Mouse (Mus musculus): ENCODE data around the gene Snip1.

Gene Snip1

DNA sequence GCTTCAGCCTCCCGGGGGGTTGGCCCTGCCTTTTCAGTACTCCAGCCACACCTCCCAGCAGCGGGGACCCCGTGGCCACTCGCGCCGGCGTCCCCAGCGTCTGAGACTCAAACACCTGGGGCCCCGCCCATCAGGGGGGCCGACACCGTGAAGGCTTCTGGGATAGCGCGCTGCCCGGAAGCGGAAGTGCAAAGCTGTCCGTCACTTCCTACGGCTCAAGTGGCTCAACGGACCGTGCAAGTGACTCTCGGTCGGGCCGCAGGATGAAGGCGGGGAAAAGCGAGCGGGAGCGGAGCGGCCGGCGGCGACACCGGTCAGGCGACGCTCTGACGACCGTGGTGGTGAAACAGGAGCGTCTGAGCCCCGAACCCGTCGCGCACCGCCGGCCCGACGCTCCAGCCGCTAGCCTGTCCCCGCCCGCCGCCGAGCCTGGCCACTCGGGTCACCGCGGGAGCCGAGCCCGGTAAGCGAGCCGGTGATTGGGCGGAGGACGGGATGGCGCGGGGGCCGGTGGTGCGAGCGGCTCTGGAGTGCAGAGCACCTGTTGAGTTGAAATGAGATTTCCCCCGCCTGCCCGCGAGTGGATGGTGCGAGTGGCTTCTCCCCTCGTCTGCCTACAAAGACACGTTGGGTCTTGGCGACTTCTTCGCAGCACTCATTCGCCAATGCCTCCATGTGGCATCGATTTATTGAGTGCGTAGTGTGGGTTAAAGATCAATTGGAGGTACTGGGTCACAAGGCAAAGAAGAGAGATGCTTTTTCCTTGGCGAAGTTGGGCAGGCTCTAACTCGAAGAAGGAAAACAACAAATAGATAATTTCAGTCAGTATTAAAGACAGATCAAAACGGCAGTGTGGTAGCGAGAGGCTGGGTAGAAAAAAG lies at the start of gene Snip1:
Gene Snip1 (plus strand): TSS at position 183 of the 881 bp plus-strand sequence.
- peak; percentile 88 for DNase-seq (ENCODE audit: low spot score)

DNA sequence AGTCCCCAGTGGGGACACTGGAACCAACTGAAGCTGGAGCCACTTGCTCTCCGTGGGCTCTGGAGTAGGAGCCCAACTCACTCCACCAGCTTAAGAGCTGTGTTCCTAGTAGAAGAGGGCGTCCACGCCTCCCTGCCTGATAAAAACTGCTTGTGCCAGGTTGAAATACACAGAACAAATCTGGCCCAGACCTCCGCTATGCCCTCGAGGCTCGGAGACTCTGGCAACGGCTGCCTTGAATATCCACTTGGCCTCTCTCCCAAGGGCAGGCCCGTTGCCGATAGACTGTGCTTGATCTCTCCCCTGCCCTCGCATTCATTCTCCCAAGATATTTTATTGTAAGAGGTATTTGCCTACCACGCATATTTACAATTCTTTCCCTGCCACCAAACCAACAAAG lies 49.0 kb upstream of the Snip1 start:
- no peak for DNase-seq (ENCODE audit: low spot score)

DNA sequence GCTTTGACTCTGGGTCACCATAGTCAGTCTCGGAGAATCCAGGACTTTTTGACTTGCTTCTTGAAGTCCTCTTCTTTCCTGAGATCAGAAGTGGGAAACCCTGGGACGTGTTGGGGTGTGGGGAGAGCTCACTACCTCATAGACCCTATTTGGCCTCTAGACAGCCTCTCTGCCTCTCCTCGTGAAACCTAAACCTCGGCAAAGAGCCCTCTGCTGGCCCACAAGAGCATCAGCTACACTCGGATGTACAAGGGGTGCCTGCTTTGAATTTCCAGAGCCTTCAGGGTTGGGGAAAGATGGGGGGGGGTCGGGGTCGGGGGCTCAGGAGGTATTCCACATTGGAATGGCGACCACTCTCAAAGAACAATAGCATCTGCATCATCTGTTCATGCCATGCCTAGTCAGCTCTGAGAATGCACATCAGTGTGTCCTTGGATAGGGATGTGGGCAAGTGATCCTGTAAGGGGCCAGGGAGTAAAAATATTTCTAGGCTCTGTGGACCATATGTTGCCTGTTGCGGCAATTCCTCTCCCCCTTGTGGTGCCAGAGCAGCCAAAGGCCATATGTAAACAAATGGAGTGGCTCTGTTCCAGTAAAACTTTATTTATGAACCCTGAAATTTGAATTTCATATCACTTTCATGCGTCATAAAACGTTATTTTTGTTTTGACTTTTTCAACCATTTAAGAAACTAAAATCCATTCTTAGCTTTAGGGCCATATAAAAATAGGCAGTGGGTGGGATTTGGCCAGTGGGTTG lies 45.5 kb upstream of the Snip1 start:
- DNase-seq (ENCODE audit: low spot score): no peak

DNA sequence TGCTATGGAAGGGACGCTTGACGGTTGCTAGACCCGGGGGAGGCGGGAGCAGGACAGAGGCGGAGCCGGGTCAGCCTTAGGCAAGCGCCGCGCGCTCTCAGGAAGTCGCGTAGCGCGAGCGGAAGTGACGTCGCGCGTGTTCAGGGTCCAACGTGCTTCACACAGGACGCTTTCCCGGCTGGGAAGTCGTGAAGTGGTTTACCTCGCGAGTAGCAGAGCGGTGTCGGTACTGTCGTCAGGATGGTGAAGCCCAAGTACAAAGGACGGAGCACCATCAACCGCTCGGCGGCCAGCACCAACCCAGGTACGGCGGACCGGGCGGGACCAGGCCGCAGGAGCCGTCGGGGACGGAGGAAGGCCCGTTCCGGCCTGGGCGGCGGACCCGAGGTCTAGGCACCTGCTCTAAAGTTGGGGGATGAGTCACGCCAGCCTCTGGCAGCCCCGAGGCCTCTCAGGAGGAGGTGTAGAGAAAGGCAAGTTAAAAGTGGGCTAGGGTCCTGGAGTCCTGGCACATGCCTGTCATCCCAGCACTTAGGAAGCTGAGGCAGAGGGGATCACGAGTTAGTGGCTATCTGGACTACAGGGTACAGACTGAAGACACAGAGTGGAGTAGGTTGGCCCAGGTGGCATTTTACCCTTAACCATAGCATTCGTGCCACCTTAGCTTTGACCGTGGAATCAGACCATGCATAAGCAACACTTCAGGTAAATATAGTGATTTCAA lies 36.4 kb upstream of the Snip1 start:
- peak; percentile 83 for DNase-seq (ENCODE audit: low spot score)

DNA sequence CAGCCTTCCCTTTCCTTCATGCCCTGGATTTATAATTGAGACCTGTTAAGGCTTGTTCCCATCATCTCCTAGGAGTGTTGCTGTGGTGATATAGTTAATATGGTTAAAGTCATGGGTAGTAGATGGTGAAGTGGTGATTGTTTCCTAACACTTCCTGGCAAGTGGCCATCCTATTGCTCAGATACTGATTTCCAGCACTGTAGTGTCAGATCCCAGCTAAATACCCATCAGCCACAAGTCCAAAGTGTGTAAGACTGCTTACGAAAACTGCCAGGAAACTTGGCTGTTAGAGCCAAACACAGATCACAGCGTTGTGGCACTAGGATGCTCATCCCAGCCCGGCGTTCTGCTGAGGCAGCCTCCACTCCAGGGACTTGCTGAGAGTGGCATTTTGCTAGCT lies 32.1 kb upstream of the Snip1 start:
- no peak for DNase-seq (ENCODE audit: low spot score)

DNA sequence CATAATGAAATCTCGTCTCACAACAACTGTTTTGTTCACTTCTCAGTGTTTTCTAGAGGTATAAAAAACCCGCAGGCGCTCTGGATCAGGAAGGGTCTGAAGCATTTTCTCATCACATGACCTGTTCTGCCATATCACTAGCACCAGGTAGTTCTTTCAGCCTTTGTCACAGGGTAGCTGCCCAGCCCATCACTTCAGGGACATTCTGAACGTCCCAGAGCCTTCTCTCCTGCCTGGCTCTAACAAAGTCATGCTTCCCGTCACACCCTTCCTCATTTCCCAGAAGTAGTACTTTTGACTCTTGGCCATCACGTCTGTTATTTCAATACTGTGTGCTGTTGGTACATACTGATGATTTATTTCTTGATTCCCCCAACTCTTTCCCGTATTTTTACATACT lies 22.0 kb upstream of the Snip1 start:
- no peak for DNase-seq (ENCODE audit: low spot score)

DNA sequence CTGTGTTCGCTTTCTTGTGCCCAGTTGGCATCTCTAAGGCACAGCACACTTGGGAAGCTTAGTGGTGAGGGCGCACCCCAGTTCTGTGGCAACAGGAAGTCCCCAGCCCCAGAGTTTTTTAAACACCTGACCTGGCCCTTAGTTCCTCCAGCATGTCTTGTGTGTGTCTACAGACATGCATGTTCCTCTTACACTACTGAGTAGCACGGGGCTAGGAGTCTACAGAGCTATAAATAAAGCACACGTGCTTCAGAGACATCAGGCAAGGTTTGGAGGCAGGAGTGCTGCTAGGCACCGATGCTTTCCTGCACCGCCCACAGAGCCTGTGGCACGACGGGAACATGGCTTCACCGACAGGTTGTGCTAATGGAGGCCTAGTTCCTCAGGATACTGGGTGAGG lies 11.1 kb upstream of the Snip1 start:
- no peak for DNase-seq (ENCODE audit: low spot score)

DNA sequence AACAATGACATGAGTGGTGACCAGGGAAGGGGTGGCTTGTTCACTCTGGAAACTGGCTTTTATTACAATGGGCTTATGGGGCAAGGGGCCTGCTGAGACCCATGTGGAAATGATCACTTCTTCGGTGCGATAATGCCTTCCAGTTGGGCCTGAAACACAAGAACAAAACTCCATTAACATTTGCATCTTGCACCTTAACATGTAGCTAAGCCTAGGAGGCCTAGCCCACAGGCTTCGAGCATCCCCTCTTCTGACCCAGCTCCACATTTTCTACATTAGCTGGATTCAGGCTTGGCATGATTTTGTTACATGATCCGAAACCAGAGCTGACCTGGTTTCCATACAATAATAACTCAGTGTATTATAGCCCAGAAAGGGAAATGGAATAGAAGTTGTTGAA lies 10.0 kb upstream of the Snip1 start:
- DNase-seq (ENCODE audit: low spot score): no peak

DNA sequence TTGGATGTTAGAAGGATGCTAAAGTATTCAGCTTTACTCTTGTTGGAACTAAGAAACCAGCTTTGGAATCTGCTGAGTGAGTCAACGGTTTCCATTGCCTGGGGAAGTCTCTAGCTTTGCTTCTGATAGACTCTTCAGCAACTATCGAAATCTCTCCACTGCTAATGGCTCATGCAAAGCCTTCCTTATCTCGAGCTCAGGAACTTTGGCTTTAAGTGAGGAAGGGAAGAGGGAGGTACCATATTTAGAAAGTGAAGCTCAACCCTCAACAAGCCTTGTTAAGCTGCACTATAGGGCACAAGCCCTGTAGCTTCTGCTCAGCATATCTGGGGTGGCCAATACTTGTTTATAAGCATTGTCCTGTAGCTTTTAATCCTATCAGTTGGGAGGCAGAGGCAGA lies 9.2 kb upstream of the Snip1 start:
- DNase-seq (ENCODE audit: low spot score): no peak

DNA sequence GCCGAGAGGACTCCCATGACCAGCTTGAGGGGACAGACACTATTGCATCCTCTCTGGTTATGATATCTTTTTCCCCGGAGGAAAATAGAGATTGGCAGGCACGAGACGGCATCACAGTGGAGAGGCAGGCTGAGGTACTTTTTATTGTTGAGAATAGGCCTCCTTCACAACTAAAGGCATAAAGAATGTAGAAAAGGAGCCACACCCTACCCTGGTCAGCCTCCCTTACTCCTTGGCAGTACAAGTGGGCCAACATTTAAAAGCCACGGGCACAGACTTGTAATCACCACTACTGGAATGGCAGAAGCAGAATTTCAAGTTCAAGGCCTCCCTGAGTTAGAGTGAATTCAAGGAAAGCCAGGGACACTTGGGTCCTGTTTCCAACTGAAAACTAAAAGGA lies 8.4 kb upstream of the Snip1 start:
- DNase-seq (ENCODE audit: low spot score): no peak

DNA sequence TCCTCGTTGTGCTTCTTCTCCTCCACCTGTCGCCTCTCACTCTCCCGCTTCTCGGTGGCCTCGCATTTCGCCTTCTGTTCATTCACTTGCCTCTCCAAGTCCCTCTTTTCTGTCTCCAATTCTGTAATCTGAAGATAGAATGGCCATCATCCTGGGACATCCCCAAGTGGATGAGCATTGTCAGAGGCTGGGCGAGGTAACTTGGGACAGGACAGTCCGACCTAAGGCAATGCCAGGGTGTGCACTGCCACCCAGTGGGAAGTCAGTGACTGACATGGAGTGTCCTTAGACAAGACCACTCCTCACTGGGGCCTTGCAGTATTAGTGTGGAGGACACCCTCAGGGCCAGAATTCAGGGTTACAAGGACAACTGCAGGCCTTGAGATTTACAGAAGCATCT lies 7.4 kb upstream of the Snip1 start:
- DNase-seq (ENCODE audit: low spot score): peak; percentile 27

DNA sequence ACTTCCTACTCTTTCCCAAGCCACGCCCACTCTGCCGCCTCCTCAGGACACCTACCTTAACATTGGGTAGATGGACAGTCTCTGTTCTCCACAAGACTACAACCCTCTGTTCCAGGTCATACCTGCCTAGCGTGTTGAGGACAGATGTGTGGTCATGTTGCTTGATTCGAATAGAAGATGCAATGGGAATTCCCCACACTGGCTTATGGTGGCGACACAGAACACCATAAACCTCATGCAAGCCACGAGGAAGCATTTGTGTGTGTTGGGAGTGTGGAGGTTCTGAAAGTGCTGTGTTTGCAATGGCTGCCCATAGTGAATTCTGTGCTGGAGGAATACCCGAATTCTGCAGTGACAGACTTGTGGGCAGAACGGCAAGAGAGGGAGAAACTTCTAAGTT lies 2.6 kb upstream of the Snip1 start:
- no peak for DNase-seq (ENCODE audit: low spot score)

DNA sequence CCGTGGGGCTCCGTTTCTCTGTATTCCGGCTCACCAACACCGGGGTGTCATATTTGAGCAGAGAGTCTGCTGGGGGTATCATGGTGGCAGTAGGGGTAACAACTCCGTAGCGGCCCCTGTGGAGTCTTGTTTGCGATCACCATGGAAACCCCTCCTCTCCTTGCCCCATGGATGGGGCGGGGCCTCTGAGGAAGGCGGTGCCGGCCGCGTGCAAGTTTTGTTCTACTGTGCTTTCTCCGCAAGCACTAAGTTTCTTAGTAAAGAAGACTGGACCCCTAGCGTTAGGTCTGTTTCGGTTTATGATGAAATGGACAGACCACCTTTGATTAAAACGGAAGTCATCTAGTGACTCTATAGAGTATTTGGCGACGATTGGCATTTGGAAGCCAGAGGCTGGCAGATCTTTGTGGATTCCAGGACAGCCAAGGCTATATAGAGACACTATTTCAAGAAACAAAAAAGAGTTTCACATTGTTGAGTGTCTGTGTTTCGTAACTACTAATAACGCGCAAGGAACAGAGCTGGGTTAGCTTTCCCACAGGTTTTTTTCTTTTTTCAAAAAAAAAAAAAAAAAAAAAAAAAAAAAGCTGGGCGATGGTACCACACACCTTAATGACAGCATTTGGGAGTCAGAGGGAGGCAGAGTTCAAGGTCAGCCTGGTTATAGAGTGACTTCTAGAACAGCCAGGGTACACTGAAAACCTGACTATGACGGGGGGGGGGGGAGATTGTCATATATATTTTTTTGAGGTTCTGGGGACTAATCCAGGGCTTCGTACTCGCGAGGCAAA lies 760 bp upstream of the Snip1 start, which contains the start of gene Dnali1:
Gene Dnali1 (minus strand): TSS at position 187 of the 791 bp plus-strand sequence.
- peak; percentile 22 for DNase-seq (ENCODE audit: low spot score)

DNA sequence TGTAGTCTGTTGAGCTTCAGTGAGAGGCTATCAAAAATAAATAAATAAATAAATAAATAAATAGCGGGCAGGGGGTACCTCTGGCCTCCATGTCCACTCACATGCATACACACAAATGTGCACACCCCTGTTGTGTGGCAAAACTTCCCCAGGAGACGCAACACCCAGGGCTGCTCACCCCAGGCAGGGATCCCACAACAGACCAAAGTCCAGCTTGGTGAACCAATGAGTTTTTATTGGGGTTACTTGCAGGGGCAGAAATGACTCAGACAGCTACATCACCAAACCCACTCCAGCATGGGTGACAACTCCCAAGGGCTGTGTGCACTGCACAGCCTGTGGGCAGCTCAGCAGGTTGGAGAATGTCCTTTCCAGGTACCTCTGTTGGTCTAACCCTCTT lies 11.2 kb downstream of the Snip1 start:
- no peak for DNase-seq (ENCODE audit: low spot score)

DNA sequence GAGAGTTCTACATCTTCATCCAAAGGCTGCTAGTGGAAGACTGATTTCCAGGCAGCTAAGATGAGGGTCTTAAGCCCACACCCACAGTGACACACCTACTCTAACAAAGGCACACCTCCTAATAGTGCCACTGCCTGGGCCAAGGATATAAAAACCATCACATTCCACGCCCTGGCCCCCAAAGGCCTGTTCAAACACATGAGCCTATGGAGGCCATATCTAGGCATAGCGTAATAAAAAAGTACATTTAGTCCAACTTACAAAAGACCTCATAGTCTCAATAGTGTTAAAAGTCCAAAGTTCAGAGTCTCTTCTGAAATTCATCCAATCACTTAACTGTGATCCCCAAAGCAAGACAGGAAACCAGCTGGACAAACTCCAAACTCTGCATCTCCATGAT lies 12.2 kb downstream of the Snip1 start:
- no peak for DNase-seq (ENCODE audit: low spot score)

DNA sequence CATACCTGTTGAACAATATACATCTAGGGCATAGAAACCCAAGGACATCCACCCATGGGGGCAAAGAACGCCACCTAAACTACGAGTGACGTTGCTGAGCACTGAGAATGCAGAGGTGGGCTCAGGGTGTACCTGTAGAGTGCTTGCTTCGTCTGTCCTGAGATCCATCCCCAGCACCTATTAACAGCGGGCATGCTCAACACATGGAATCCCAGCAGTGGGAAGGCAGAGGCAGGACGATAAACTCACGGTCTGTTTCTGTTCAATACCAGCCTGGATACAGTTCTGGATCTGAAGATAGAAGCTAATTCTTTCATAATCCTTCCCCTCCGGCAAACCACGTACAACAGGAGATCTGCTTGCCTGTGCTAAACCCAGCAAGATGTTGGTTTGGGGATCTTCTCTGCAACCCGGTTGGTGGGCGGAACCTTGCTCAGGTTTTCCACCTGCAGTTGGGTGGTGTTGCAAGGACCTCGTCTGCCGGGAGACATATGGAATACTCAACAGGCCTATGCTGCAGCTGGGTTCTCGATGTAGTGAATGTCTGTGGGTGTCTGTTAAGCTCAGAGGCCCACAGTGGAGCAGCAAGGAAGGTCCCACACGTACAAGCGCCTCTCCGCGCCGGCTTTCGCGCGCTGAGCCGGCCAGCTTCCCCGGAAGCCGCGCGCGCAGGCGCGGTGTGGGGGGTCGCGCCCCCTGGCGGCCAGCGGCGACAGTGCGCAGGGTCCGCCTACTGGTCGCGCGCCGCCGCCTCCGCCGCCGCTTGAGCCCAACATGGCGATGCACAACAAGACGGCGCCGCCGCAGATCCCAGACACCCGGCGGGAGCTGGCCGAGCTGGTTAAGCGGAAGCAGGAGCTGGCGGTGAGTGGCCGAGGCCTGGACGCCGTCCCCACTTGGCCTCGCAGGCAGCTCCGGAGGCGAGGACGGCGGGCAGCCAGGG lies 18.2 kb downstream of the Snip1 start, which contains the start of gene Meaf6:
Gene Meaf6 (plus strand): TSS at position 732 of the 943 bp plus-strand sequence.
- DNase-seq (ENCODE audit: low spot score): peak; percentile 94

DNA sequence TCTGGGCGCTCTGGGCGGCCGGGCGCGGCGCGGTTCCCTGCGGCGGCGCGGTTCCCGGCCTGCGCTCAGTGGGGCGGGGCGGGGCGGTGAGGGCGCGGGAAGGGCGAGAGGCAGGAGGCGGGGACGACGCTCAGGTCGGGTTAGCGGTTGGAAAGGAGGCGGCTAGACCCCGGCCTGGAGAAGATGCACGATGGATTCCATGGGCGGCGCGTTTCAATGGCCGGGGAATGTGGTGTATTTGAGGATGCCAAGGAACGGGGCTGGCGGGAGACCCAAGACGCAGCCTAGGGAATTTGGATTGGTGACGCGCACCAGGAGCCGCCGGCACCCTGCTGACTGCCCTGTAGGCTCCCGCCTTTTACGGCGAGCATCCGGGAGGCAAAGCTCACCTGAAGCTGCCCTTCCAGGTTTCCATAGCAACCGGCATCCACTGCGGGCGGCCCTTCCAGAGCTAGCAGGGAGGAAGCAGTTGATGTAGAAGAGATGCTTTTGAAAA lies 18.9 kb downstream of the Snip1 start:
- DNase-seq (ENCODE audit: low spot score): no peak

DNA sequence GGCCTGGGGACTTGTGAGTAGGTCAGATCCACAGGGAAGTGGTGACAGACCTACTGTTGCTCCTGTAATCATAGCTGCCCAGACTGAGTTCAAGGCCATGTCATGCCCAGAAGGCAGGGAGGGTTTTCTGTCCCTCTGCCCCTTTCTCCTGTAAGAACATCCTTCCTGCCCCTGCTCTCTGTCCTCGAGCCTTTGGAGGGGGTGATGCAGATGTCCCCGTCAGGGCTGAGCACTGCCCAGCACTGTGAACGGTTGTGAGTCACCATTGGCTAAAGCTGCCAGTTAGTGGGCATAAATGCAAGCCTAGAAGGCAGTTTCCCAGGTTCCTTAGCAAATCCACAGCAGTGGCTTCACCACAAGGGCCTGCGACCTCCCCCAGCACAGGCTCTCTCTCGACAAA lies 26.6 kb downstream of the Snip1 start:
- DNase-seq (ENCODE audit: low spot score): no peak

DNA sequence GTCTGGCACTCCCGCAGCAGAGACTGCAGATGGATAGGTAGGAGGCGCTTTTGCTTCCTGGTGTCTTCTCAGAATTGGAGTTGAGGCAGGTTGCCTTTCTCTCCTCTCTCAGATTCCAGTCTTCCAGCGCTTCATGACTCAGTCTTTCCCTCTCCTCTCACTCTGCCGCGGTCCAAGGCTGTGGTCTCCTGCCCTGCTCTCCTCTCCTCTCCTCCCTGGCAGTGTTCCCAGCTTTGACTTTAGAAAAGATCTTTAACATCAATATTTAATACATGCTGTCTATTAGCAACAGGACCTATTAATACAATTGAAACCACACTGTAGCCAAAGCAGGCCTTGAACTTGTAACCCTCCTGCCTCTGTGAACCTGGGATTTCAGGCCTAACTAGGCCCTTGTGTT lies 29.6 kb downstream of the Snip1 start:
- DNase-seq (ENCODE audit: low spot score): no peak

DNA sequence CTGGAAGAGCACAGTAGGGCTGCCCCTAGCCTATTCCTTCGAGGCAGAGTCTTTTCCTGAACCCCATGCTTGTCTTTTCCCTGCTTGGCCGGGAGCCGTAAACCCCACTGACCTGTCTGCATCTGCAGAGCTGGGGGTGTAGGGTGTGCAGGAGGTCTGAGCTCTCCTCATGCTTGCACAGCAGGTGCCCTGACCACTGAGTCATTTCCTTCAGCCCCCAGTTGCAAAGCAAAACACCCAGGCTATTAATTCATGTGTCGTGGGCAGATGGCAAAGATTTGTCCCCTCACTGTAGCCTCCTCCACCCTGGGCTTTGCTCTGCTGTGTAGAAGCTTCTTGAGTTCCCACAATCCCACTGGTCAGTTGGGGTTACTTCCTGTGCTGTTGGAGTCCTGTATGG lies 30.9 kb downstream of the Snip1 start:
- no peak for DNase-seq (ENCODE audit: low spot score)
